Mouse (Mus musculus) neural tube, embryonic 11.5 days (tissue): ENCODE data around the gene Nwd2. TPM values are rescaled to one million over a fixed set of nuclear protein-coding genes. Genes with fewer than 3 reads are reported as not detected.

Experiments
- ATAC-seq: fragments of 200-750 bp; cut with Nextera tagmentation; 2 replicates; pipeline ENCODE4 v1.8.0; 2017; ENCODE audit warnings: moderate number of reproducible peaks, mild to moderate bottlenecking, moderate TSS enrichment, moderate library complexity; ENCODE audit not compliant: insufficient read depth, low FRiP score, low TSS enrichment
- DNase-seq: peaks from one replicate; pipeline ENCODE4 v3.0.0-alpha.2; 2015; ENCODE audit warnings: low spot score
- H3K27ac ChIP-seq: fragments of 300-500 bp; sonication (generic); 2 replicates; pipeline ENCODE4 v1.5.1; 2014; ENCODE audit warnings: low read depth, mild to moderate bottlenecking, low read length
- H3K27me3 ChIP-seq: fragments of 300-500 bp; sonication (generic); 2 replicates; pipeline ENCODE4 v1.6.1; 2014; ENCODE audit warnings: mild to moderate bottlenecking, low read length, mixed read lengths; ENCODE audit not compliant: control insufficient read depth, insufficient read depth
- H3K36me3 ChIP-seq: fragments of 300-500 bp; sonication (generic); 2 replicates; pipeline ENCODE4 v1.6.1; 2014; ENCODE audit warnings: mild to moderate bottlenecking, low read length, moderate library complexity, mixed read lengths; ENCODE audit not compliant: control insufficient read depth, insufficient read depth
- H3K4me1 ChIP-seq: fragments of 300-500 bp; sonication (generic); 2 replicates; pipeline ENCODE4 v1.6.1; 2014; ENCODE audit warnings: low read length, mixed read lengths; ENCODE audit not compliant: control insufficient read depth, insufficient read depth
- H3K4me2 ChIP-seq: fragments of 300-500 bp; sonication (generic); 2 replicates; pipeline ENCODE4 v1.6.1; 2014; ENCODE audit warnings: low read depth, mild to moderate bottlenecking, moderate library complexity
- H3K4me3 ChIP-seq: fragments of 300-500 bp; sonication (generic); 2 replicates; pipeline ENCODE4 v1.5.1; 2014; ENCODE audit warnings: low read depth, low read length
- H3K9ac ChIP-seq: fragments of 300-500 bp; sonication (generic); 2 replicates; pipeline ENCODE4 v1.6.1; 2014; ENCODE audit warnings: mild to moderate bottlenecking, low read length
- H3K9me3 ChIP-seq: fragments of 300-500 bp; sonication (generic); 2 replicates; pipeline ENCODE4 v1.6.1; 2016; ENCODE audit warnings: low read length; ENCODE audit not compliant: control insufficient read depth
- WGBS: fragments of 180-500 bp; shearing (Covaris S2); extraction: QIAGEN DNeasy Blood & Tissue Kit; methylation state at CpG from one replicate; pipeline ENCODE4 v1.1.7; 2014; 5-methylcytosine and 5-hydroxymethylcytosine counted together
- polyA plus RNA-seq: library from polyadenylated mRNA; unstranded; fragments of >200 nt; fragmentation: Nextera tagmentation; extraction: Ambion mirVana; gene quantifications from 2 replicates; pipeline ENCODE4 v1.2.1, GENCODE M21; 2014

Gene Nwd2
- polyA plus RNA-seq, 1 experiment from 2014 or later = 5.6 TPM

- DNase-seq (no peak), ATAC-seq (no peak)
- Histone ChIP-seq H3K9ac (no peak overlapping the region), H3K27me3 (no peaks in the 10 kb centered on the region), H3K27ac (no peak overlapping the region), H3K4me1 (no peaks in the 10 kb centered on the region), H3K4me3 (no peak overlapping the region), H3K36me3 (no peaks in the 10 kb centered on the region), H3K9me3 (no peaks in the 10 kb centered on the region), H3K4me2 (no peak overlapping the region)
- 91% methylated on average over 13 of the region's 13 CpGs for WGBS
Observed at GRCm38 (mm10) chr5:63847541-63848226, 198.8 kb downstream of the Nwd2 start.

GRCm38 (mm10) chr5:63858901-63859300 lies 210.0 kb downstream of the Nwd2 start:
- H3K27me3 ChIP-seq = no peaks in the 10 kb centered on the region
- no peaks in the 10 kb centered on the region for H3K36me3 ChIP-seq
- ATAC-seq = no peak
- 90% methylated on average over 8 of the region's 8 CpGs for WGBS
- H3K4me3 ChIP-seq = no peak overlapping the region
- no peak for DNase-seq
- no peak overlapping the region for H3K9ac ChIP-seq
- no peaks in the 10 kb centered on the region for H3K9me3 ChIP-seq
- no peak overlapping the region for H3K4me2 ChIP-seq
- no peak overlapping the region for H3K27ac ChIP-seq
- no peaks in the 10 kb centered on the region for H3K4me1 ChIP-seq

Other genes starting within 250 kb of the Nwd2 start
- gene 0610040J01Rik, start 163.3 kb downstream of the Nwd2 start, polyA plus RNA-seq = 2.1 TPM in 2 replicates